Comparison of ENCODE assay signal across 11 mouse cellular contexts in genomic region chr5:150611697-150612096, GRCm38 (mm10). TPM values are rescaled to one million over a fixed set of nuclear protein-coding genes. Genes with fewer than 3 reads are reported as not detected.
DNase-seq lines count a peak whose midpoint lies in the region; ATAC-seq lines count a peak whose summit lies in the region.
"Had no signal": no experiment of that assay in that cellular context is flagged by ENCODE, and none has a peak within 500 bp of the region (broad histone marks: within the 10 kb centered on the region; RNA-seq: fewer than 3 reads in every experiment).

No protein-coding gene starts in this region.

- ATAC-seq in frontal cortex, adult (ENCODE audit: low TSS enrichment), result peak; percentile 88

- peaks cover 22% of the 10 kb centered on the region for H3K4me1 ChIP-seq in megakaryocyte, embryonic 14.5 days

- peaks cover 3% of the 10 kb centered on the region for H3K36me3 ChIP-seq in megakaryocyte, embryonic 14.5 days (replicated peaks; ENCODE audit: low read length)

- DNase-seq in frontal cortex, postnatal 10 days (ENCODE audit: low spot score in 2 of 2), result no peak
- DNase-seq in urinary bladder, postnatal 14 days (ENCODE audit: low spot score), result peak; percentile 34
- DNase-seq in urinary bladder, adult 18-20 months (ENCODE audit: low spot score in 2 of 2), result no peak
- DNase-seq in cerebellum, adult 9-11 months, result no peak
- DNase-seq in cerebellum, postnatal 25 days, result no peak
- no peak for DNase-seq in ovary, postnatal 14 days (ENCODE audit: low spot score)
- DNase-seq: cerebellum, adult 11 months; gastrocnemius, postnatal 10 days; kidney, postnatal 4 days had no signal

- H3K27me3 ChIP-seq in megakaryocyte, embryonic 14.5 days (replicated peaks), result no peaks in the 10 kb centered on the region

- no peaks in the 10 kb centered on the region for H3K9me3 ChIP-seq in megakaryocyte, embryonic 14.5 days

- peak overlapping the region; percentile 79 for H3K4me3 ChIP-seq in megakaryocyte, embryonic 14.5 days (replicated peaks)

RNA-seq across cellular contexts. Expression of gene N4bp2l1, which starts 14.7 kb away (rescaled TPM):
- 3.3 and 5.9 TPM in 2 replicates for polyA plus RNA-seq in megakaryocyte, embryonic 14.5 days (2012; ENCODE audit: insufficient read depth, low replicate concordance)

RNA-seq across cellular contexts. Expression of gene N4bp2l2, which starts 54.3 kb away (rescaled TPM):
- polyA plus RNA-seq in megakaryocyte, embryonic 14.5 days (2012; ENCODE audit: insufficient read depth, low replicate concordance), result 7.4 and 21.8 TPM in 2 replicates
